Mouse (Mus musculus): ENCODE data around the gene Mllt11.

DNA sequence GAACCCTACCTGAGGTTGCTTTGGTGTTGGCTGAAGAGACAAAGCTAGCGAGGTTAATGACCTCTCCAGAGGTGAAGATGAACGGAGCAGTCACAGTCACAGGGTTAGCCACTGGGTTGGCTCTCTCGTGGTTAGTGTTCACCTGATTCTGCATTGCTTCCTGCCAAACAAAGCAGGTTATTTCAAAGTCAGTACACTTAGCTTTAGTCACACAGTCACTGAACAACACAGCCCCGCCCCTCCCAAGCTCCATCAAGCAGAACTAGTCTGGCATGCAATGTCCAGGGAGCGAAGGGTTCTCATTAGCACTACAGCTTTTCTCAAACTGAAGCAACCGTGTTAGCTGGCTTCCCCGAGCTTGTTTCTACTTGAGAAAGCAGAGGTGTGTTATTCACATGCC lies 31.8 kb downstream of the Mllt11 start:
- TF ChIP-seq CTCF (IDR thresholded peaks at IDR 0.05; ENCODE audit: low read depth): no peak
- no peak for TF ChIP-seq EP300 (optimal IDR thresholded peaks at IDR 0.05)
